Mouse (Mus musculus) urinary bladder, postnatal 10 days (tissue): ENCODE data around the gene Sh3d21.

Experiments used
- DNase-seq: peaks from one replicate; pipeline ENCODE4 v3.0.0; 2022; ENCODE audit warnings: low spot score

Sh3d21 gene

GRCm38 (mm10) chr4:126109613-126110373 lies 53.5 kb downstream of the Sh3d21 start:
- DNase-seq, result no peak

- DNase-seq, result no peak
These were observed 55.1 kb downstream of the Sh3d21 start for GRCm38 (mm10) chr4:126108061-126108740.

GRCm38 (mm10) chr4:126105131-126105783 lies 58.0 kb downstream of the Sh3d21 start:
- no peak for DNase-seq

- DNase-seq, result no peak
These were observed 58.8 kb downstream of the Sh3d21 start for GRCm38 (mm10) chr4:126104261-126105075.

GRCm38 (mm10) chr4:126103590-126104068 lies 59.7 kb downstream of the Sh3d21 start, which contains the start of gene Stk40:
Gene Stk40 (plus strand): TSS chr4:126103957.
- peak; percentile 86 for DNase-seq

GRCm38 (mm10) chr4:126103057-126103581 lies 60.2 kb downstream of the Sh3d21 start:
- peak; percentile 65 for DNase-seq

GRCm38 (mm10) chr4:126102061-126102841 lies 61.0 kb downstream of the Sh3d21 start:
- DNase-seq, result no peak

GRCm38 (mm10) chr4:126100764-126101163 lies 62.5 kb downstream of the Sh3d21 start:
- no peak for DNase-seq
